Mouse (Mus musculus): ENCODE measurements around the gene Gnai3.

DNA sequence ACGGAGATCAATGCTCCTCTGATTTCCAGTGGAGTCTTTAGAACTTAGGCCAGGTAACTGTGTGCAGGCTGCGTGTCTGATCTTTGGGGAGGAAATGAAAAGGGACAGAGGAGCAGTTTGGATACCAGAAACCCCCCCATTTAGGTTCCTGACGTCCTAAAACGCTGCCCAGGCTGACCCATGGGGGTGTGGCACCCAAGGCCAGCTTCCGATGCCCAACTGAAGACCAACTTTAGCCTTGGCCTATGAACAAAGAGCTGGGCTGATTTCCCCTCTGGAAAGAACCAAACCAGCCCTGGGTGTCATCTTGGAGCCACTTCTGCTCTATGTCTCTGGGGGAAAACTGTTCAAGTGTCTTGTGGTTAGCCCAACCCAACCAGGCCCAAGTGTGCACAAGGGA, 18.1 kb upstream of the Gnai3 start:
- TF ChIP-seq SRF (IDR thresholded peaks at IDR 0.05; ENCODE audit: control insufficient read depth, insufficient read length, low read depth) (no peak), POLR2A (IDR thresholded peaks at IDR 0.05; ENCODE audit: insufficient read length, low read depth) (no peak)
